Mouse (Mus musculus) heart, adult 2 months (tissue): ENCODE data around the gene Cbfb. TPM values are rescaled to one million over a fixed set of nuclear protein-coding genes. Genes with fewer than 3 reads are reported as not detected.

Source experiments
- DNase-seq, 2 experiments: peaks; one replicate each; pipeline ENCODE4 v3.0.0; 2021
- H3K27ac ChIP-seq: fragments of 200-600 bp; 2 replicates; pipeline ENCODE4 v1.8.1; 2022
- H3K27me3 ChIP-seq: fragments of 200-500 bp; 2 replicates; pipeline ENCODE4 v1.6.1; 2012; ENCODE audit warnings: mild to moderate bottlenecking, low read length, inconsistent platforms, mixed read lengths; ENCODE audit not compliant: control insufficient read depth, insufficient read depth
- H3K36me3 ChIP-seq: fragments of 200-500 bp; 2 replicates; pipeline ENCODE4 v1.6.1; 2012; ENCODE audit warnings: low read length, inconsistent platforms; ENCODE audit not compliant: control insufficient read depth, insufficient read depth
- H3K4me1 ChIP-seq: fragments of 200-500 bp; 2 replicates; pipeline ENCODE4 v1.6.1; 2011; ENCODE audit warnings: low read length; ENCODE audit not compliant: control insufficient read depth, insufficient read depth
- H3K4me3 ChIP-seq: fragments of 200-600 bp; 2 replicates; pipeline ENCODE4 v1.8.1; 2022
- H3K79me2 ChIP-seq: fragments of 200-500 bp; replicated peaks from 2 replicates; pipeline ENCODE4 v1.6.1; 2012; ENCODE audit warnings: mild to moderate bottlenecking, inconsistent platforms, low read length, moderate library complexity, mixed read lengths; ENCODE audit not compliant: control insufficient read depth, insufficient read depth
- H3K9ac ChIP-seq: fragments of 200-500 bp; 2 replicates; pipeline ENCODE4 v1.6.1; 2012; ENCODE audit warnings: low read depth, mild to moderate bottlenecking, control low read depth, inconsistent platforms, low read length, mixed read lengths
- CTCF ChIP-seq: fragments of 200-600 bp; IDR thresholded peaks from 2 replicates; pipeline ENCODE4 v1.8.1; 2022; ENCODE audit warnings: antibody characterized with exemption, mild to moderate bottlenecking, moderate library complexity
- EP300 ChIP-seq: fragments of 200-500 bp; IDR thresholded peaks from 2 replicates; pipeline ENCODE4 v1.6.1; 2011; ENCODE audit warnings: low read depth, low read length, control low read depth; ENCODE audit not compliant: insufficient read depth
- POLR2A ChIP-seq: fragments of 200-500 bp; IDR thresholded peaks from 2 replicates; pipeline ENCODE4 v1.6.1; 2011; ENCODE audit warnings: mild to moderate bottlenecking, low read depth, low read length, control low read depth; ENCODE audit not compliant: insufficient read depth
- WGBS: fragments of 180-500 bp; shearing (Covaris S2); methylation state at CpG from one replicate; pipeline ENCODE4 v1.1.7; 2018; 5-methylcytosine and 5-hydroxymethylcytosine counted together
- intact Hi-C: fragments of 180-260 bp; cut with DNase I; formaldehyde crosslinking; loops from one replicate; pipeline ENCODE4 v1.15.1; 2025
- polyA plus RNA-seq: library from polyadenylated mRNA; depleted of rRNA; stranded (reverse); fragments of >200 nt; gene quantifications from 2 replicates; pipeline ENCODE4 v1.2.3, GENCODE M21; 2012
- total RNA-seq, 2 experiments: library from RNA; stranded (reverse); gene quantifications; 2 replicates each; pipeline ENCODE4 v1.2.3; 2021

Gene Cbfb
- total and polyA plus RNA-seq, 3 experiments, result 6.4 to 23.8 (median 23.1) TPM

- 66% methylated on average over 1 of the region's 1 CpGs for WGBS
- Histone ChIP-seq H3K4me3 (no peak overlapping the region), H3K4me1 (no peaks in the 10 kb centered on the region), H3K36me3 (no peaks in the 10 kb centered on the region; the same call in 1 of the 2 replicates), H3K79me2 (no peaks in the 10 kb centered on the region), H3K27ac (no peak overlapping the region), H3K9ac (no peak overlapping the region), H3K27me3 (no peaks in the 10 kb centered on the region)
- DNase-seq, result no peak
- no peak for TF ChIP-seq POLR2A
- TF ChIP-seq CTCF, result no peak
- TF ChIP-seq EP300, result no peak
- intact Hi-C loops, result no loop called here
These were observed 39.0 kb downstream of the Cbfb start for GRCm38 (mm10) chr8:105209153-105210110.

GRCm38 (mm10) chr8:105214104-105214503, 43.6 kb downstream of the Cbfb start:
- Histone ChIP-seq H3K4me1 (no peaks in the 10 kb centered on the region), H3K27me3 (no peaks in the 10 kb centered on the region), H3K79me2 (no peaks in the 10 kb centered on the region), H3K9ac (no peak overlapping the region), H3K36me3 (no peaks in the 10 kb centered on the region; the same call in 1 of the 2 replicates), H3K4me3 (no peak overlapping the region), H3K27ac (no peak overlapping the region)
- WGBS, result 89% methylated on average over 5 of the region's 5 CpGs
- TF ChIP-seq CTCF (peak; percentile 36; the same call in 1 of the 2 replicates), EP300 (no peak)
- no peak for DNase-seq
- intact Hi-C loops, result no loop called here

- DNase-seq, result no peak
- Histone ChIP-seq H3K79me2 (no peaks in the 10 kb centered on the region), H3K36me3 (no peaks in the 10 kb centered on the region), H3K27me3 (no peaks in the 10 kb centered on the region), H3K27ac (no peak overlapping the region), H3K4me1 (no peaks in the 10 kb centered on the region), H3K9ac (no peak overlapping the region), H3K4me3 (no peak overlapping the region)
- TF ChIP-seq CTCF (peak; percentile 92), POLR2A (no peak), EP300 (no peak)
- intact Hi-C loops, result loop anchor here (1.0 to 5.0 kb wide), 5 partner anchors 57 to 561 kb away; no protein-coding TSS in a partner anchor
- WGBS, result 78% methylated on average over 5 of the region's 5 CpGs
These were observed 47.5 kb downstream of the Cbfb start for GRCm38 (mm10) chr8:105217926-105218522.

- intact Hi-C loops, result loop anchor here (2.0 kb wide), 3 partner anchors 31 to 65 kb away; partner anchors contain the start of genes 4931428F04Rik, B3gnt9 and Cbfb
- Histone ChIP-seq H3K27ac (peak overlapping the region; percentile 87), H3K4me1 (peaks cover 2% of the 10 kb centered on the region; the same call in 1 of the 2 replicates), H3K27me3 (no peaks in the 10 kb centered on the region), H3K4me3 (peak overlapping the region; percentile 82; the same call in 1 of the 2 replicates), H3K36me3 (peaks cover 4% of the 10 kb centered on the region; the same call in 1 of the 2 replicates), H3K9ac (no peak overlapping the region), H3K79me2 (no peaks in the 10 kb centered on the region)
- DNase-seq, result peak in 1 of 2 experiments; percentile 24
- 63% methylated on average over 7 of the region's 7 CpGs for WGBS
- no peak for TF ChIP-seq CTCF
- TF ChIP-seq EP300, result no peak
- no peak for TF ChIP-seq POLR2A
These were observed 53.4 kb downstream of the Cbfb start for GRCm38 (mm10) chr8:105223850-105224249.

- Histone ChIP-seq H3K9ac (peak within 1 kb of the TSS; percentile 97), H3K79me2 (0 out of 2 replicates have a peak, but pooled peaks cover 1% of the 10 kb centered on the region), H3K4me1 (peaks cover 2% of the 10 kb centered on the region; the same call in 1 of the 2 replicates), H3K36me3 (peaks cover 4% of the 10 kb centered on the region; the same call in 1 of the 2 replicates), H3K4me3 (peak within 1 kb of the TSS; percentile 82), H3K27me3 (no peaks in the 10 kb centered on the region), H3K27ac (peak within 1 kb of the TSS; percentile 87)
- 3% methylated on average over 34 of the region's 34 CpGs for WGBS
- intact Hi-C loops, result loop anchor here (2.0 kb wide), 3 partner anchors 30 to 64 kb away; partner anchors contain the start of genes 4931428F04Rik, B3gnt9 and Cbfb
- TF ChIP-seq EP300 (peak; percentile 35; the same call in 1 of the 2 replicates), CTCF (no peak), POLR2A (peak; percentile 100)
- peak; percentile 95 to 99 for DNase-seq
These were observed 54.2 kb downstream of the Cbfb start, which contains the start of gene D230025D16Rik for GRCm38 (mm10) chr8:105224413-105225271. D230025D16Rik (plus strand) TSS chr8:105225145.
